Mouse (Mus musculus): ENCODE measurements around the gene Olfr553. TPM values are rescaled to one million over a fixed set of nuclear protein-coding genes. Genes with fewer than 3 reads are reported as not detected.
"Not testable (repeated sequence)": the region's sequence is repeated elsewhere in the genome, so short reads cannot be mapped to it uniquely, and the experiment has no call there.

Gene Olfr553
- polyA plus RNA-seq (2016; fragmentation: Nextera tagmentation; extraction: Ambion mirVana), result not detected in 2 replicates

DNA sequence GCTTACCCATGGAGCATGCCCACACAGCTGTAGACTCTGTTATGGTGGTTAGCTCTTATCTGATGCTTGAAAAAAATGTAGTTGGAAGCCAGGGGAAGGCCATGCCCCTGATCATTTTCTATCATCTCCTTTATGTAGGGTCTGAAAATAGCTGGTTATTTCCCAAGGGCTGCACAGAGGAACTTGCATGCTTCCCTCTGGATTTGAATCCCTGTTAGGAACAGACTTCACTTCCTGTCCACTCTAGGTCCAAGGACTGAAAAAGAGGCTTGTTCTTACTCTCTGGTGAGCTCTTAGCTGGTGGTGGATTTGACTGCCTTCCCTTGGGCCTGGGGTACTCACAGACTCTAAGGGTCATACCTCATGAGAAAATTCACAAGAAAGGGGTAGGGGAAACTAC, at the start of gene Olfr553:
Olfr553 (minus strand) TSS at position 101 of the 400 bp plus-strand sequence.
- Histone ChIP-seq H3K27ac (no peak within 1 kb of the TSS), H3K9me3 (no peaks in the 10 kb centered on the region), H3K36me3 (no peaks in the 10 kb centered on the region), H3K4me3 (no peak within 1 kb of the TSS), H3K27me3 (ENCODE audit: insufficient read depth, poor library complexity, severe bottlenecking) (no peaks in the 10 kb centered on the region), H3K4me1 (replicated peaks) (no peaks in the 10 kb centered on the region)
- no peak for DNase-seq (ENCODE audit: low spot score)

DNA sequence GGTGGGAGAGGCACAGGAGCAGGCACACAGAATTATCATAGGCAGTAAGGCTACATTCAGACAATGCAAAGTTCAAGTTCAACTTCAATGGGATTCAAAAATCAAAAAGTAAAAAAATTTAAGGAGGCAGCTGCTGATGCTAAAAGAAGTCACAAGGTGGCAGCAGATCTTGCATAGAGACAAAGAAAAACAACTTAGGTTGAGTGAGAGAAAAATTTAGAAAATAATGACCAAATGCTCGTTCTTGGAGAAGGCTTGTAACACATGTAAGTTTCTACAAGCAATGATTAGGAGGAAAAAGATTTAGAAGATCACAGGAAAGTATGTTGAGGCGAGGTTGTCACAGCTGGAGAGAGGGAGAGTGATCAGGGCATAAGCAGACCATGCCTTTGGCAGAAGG, 47.4 kb upstream of the Olfr553 start:
- no peak for DNase-seq (ENCODE audit: low spot score)
- WGBS, result 44% methylated on average over 2 of the region's 2 CpGs
- no peaks in the 10 kb centered on the region for H3K9me3 ChIP-seq
- H3K27me3 ChIP-seq (ENCODE audit: insufficient read depth, poor library complexity, severe bottlenecking), result no peaks in the 10 kb centered on the region
- H3K27ac ChIP-seq, result no peak overlapping the region
- no peaks in the 10 kb centered on the region for H3K36me3 ChIP-seq
- no peaks in the 10 kb centered on the region for H3K4me1 ChIP-seq (replicated peaks)
- no peak overlapping the region for H3K4me3 ChIP-seq

DNA sequence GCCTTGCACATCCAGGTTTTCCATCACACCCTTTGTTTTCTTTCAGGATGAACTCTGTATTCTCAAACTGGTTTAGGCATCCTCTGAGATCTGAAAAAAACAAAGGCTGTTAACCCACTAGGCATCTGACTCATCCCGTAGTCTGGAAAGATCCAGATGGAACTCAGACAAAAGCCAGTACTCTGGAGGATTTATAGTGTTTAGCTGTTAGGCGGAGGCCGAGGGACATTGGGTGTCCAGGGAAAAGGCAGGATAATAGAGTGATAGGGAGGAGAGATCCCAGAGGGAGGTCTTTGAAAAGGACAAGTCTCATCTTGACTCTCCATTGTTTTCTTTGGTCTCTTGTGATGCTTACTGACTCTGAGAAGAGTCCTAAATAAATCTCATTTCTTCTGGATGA, 46.6 kb upstream of the Olfr553 start, which contains the start of gene Olfr556:
Olfr556 (plus strand) TSS at position 301 of the 400 bp plus-strand sequence.
- Histone ChIP-seq H3K27me3 (ENCODE audit: insufficient read depth, poor library complexity, severe bottlenecking) (no peaks in the 10 kb centered on the region), H3K36me3 (no peaks in the 10 kb centered on the region), H3K4me3 (no peak within 1 kb of the TSS), H3K27ac (no peak within 1 kb of the TSS), H3K4me1 (replicated peaks) (no peaks in the 10 kb centered on the region), H3K9me3 (no peaks in the 10 kb centered on the region)
- WGBS, result 63% methylated on average over 3 of the region's 3 CpGs
- DNase-seq (ENCODE audit: low spot score), result no peak

DNA sequence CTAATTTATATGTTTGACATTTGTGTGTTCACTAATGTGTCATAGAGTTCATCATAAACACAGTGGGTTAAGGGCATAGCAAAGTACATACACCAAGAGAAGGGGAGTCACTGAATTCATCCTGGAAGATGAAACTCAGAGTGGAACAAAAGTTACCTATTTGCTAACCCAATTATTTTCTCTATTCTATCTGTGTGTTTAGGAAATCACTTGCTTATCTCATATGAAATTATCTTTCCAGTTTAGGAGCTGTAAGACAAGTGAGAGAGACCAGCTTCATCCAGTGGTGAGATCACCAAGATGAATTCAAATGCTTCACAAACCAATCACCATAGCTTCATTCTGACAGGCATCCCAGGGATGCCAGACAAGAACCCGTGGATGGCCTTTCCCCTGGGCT, 40.5 kb upstream of the Olfr553 start, which contains the start of gene Olfr555:
Olfr555 (plus strand) TSS at position 301 of the 400 bp plus-strand sequence.
- no peak for DNase-seq (ENCODE audit: low spot score)
- Histone ChIP-seq H3K36me3 (no peaks in the 10 kb centered on the region), H3K4me3 (no peak within 1 kb of the TSS), H3K4me1 (replicated peaks) (no peaks in the 10 kb centered on the region), H3K27ac (no peak within 1 kb of the TSS), H3K27me3 (ENCODE audit: insufficient read depth, poor library complexity, severe bottlenecking) (no peaks in the 10 kb centered on the region), H3K9me3 (no peaks in the 10 kb centered on the region)
- WGBS, result 76% methylated on average over 1 of the region's 1 CpGs

DNA sequence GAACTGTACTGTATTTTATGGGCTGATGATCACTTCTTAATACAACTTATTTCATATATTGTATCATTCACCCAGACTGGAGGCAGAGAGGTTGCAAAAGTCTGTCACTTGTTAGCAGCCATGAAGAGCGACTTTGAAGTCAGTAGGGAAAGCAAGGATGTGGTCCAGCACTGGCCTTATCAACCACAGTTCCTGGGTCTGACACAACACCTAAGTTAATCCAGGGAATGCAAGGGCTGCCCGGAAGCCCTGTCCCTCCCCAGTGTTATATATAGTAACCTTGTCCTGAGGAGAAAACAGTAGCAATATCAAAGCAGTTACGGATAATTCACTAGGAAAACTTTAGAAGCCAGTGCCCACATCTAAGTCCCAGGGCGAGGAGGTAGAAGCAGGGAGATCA, 26.9 kb upstream of the Olfr553 start:
- not testable (repeated sequence) for H3K36me3 ChIP-seq; H3K27me3 ChIP-seq (ENCODE audit: insufficient read depth, poor library complexity, severe bottlenecking); DNase-seq (ENCODE audit: low spot score); H3K4me1 ChIP-seq (replicated peaks); H3K27ac ChIP-seq; H3K9me3 ChIP-seq; H3K4me3 ChIP-seq
- 92% methylated on average over 4 of the region's 4 CpGs for WGBS

DNA sequence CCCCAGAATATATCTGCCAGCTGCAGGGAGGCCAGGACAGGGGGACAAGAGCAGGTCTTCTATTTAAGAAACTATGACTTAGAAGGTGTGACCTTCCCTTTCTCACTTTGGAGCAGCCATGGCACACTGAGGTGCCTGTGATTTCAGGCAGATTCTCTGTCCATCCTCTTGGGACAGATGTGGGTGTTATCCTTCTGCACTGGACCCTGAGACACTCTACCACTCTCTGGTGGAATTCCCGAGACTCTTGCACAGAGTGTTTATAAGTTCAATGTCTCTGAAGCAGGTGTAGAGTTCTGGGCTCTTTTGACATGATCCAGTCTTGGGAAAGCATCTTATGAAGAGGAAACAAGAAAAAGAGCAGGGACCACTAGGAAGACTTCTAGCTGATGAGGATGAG, 20.1 kb upstream of the Olfr553 start, which contains the start of gene Olfr554:
Olfr554 (plus strand) TSS at position 301 of the 400 bp plus-strand sequence.
- no peaks in the 10 kb centered on the region for H3K4me1 ChIP-seq (replicated peaks)
- 83% methylated on average over 1 of the region's 1 CpGs for WGBS
- H3K27ac ChIP-seq, result no peak within 1 kb of the TSS
- H3K36me3 ChIP-seq, result no peaks in the 10 kb centered on the region
- no peak within 1 kb of the TSS for H3K4me3 ChIP-seq
- no peaks in the 10 kb centered on the region for H3K27me3 ChIP-seq (ENCODE audit: insufficient read depth, poor library complexity, severe bottlenecking)
- H3K9me3 ChIP-seq, result no peaks in the 10 kb centered on the region
- DNase-seq (ENCODE audit: low spot score), result no peak

DNA sequence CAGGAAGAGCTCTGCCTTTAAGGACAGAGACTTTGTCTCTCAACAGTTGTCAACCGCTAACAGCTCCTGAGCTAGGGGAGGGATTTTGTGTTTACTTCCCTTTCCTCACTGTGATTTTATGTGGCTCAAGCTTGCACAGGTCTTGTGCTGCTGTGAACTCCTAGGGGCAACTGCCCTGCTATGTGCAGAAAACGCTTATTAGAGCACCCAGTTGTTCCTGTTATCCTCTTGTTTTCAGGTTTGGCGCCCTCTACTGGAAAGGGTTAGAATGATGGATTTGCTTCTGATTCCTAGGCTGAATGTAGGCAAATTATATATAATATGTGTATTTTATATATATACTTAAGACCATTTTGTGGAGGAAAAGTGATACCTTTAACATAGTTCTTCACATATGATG, 18.6 kb upstream of the Olfr553 start:
- Histone ChIP-seq H3K27me3 (ENCODE audit: insufficient read depth, poor library complexity, severe bottlenecking) (no peaks in the 10 kb centered on the region), H3K4me3 (no peak overlapping the region), H3K36me3 (no peaks in the 10 kb centered on the region), H3K4me1 (replicated peaks) (no peaks in the 10 kb centered on the region), H3K27ac (no peak overlapping the region), H3K9me3 (no peaks in the 10 kb centered on the region)
- 35% methylated on average over 3 of the region's 3 CpGs for WGBS
- no peak for DNase-seq (ENCODE audit: low spot score)

DNA sequence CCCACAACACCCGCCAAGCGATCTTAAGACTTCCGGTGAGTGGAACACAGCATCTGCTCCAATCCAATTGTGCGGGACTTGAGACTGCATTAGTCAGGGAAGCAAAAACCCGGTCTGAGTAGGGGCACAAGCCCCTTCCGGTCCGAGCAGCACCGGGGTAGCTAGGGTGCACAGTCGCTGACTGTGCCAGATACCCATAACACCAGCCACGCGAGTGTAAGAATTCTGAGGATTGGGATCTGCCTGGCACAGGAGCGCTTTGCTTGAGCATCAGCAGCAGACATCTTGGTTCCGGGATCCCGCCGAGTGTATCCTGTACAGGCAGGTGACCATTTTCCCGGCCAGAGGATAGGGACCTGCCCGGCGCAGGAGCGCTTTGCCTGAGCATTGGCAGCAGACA, 2.4 kb upstream of the Olfr553 start:
- H3K36me3 ChIP-seq; H3K9me3 ChIP-seq; DNase-seq (ENCODE audit: low spot score); H3K4me3 ChIP-seq; H3K27ac ChIP-seq; H3K27me3 ChIP-seq (ENCODE audit: insufficient read depth, poor library complexity, severe bottlenecking); H3K4me1 ChIP-seq (replicated peaks): not testable (repeated sequence)
- 86% methylated on average over 19 of the region's 19 CpGs for WGBS

DNA sequence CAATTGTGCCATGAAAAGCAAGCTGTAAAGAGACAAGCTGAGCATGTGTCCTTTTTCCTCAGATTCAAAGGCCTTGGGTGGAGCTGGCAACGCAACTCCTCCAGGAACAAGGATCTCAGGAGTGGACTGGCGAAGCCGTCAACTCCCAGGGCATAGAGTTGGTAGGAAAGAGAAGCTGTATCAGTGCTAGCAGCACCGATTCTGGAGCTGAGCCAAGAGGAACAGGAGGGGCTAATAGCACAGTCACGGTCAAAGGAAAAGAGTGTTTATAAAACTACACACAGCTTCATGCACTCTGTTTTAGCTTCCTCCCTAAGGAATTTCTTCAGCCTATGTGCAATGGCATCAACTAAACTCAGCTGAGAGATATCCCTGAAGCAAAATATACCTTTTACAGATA, 1.6 kb upstream of the Olfr553 start:
- Histone ChIP-seq H3K9me3 (no peaks in the 10 kb centered on the region), H3K4me1 (replicated peaks) (no peaks in the 10 kb centered on the region), H3K27ac (no peak overlapping the region), H3K27me3 (ENCODE audit: insufficient read depth, poor library complexity, severe bottlenecking) (no peaks in the 10 kb centered on the region), H3K4me3 (no peak overlapping the region), H3K36me3 (no peaks in the 10 kb centered on the region)
- WGBS, result 77% methylated on average over 5 of the region's 5 CpGs
- no peak for DNase-seq (ENCODE audit: low spot score)

DNA sequence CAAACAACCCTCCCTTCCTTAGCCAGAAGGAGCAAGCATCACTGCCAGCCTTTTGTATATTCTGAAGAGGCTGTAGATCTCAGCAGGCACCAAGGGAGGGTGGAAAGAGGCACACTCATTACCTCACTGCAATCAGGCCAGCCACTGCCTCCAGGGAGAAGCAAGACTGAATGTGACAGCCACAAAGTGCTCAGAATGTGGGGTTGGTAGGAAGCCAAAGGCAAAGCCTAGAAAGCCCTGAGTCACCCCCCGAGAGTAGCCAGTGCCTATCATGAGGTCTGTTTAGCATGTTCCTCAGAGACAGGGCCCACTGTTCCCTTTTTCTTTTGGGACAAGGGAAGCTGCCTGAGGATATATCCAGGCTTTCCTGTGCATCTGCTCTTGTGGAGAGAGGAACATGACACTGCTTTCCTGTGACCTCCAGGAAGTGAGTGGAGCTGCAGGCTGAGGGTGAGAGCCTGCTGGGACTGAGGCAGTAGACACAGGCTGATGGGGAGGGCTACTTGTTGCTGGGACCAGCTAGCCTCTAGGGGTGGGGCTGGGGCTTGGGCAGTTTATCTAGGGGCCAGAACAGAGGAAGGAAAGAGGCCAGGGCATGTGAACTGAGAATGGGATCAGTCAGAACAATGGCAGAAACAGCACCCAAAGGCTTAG, 20.5 kb downstream of the Olfr553 start, which contains the start of gene Olfr552:
Olfr552 (plus strand) TSS at position 393 of the 654 bp plus-strand sequence.
- no peaks in the 10 kb centered on the region for H3K27me3 ChIP-seq (ENCODE audit: insufficient read depth, poor library complexity, severe bottlenecking)
- DNase-seq (ENCODE audit: low spot score), result no peak
- H3K9me3 ChIP-seq, result no peaks in the 10 kb centered on the region
- no peak within 1 kb of the TSS for H3K27ac ChIP-seq
- no peaks in the 10 kb centered on the region for H3K4me1 ChIP-seq (replicated peaks)
- H3K4me3 ChIP-seq, result no peak within 1 kb of the TSS
- H3K36me3 ChIP-seq, result no peaks in the 10 kb centered on the region
- WGBS, result 68% methylated on average over 1 of the region's 1 CpGs

DNA sequence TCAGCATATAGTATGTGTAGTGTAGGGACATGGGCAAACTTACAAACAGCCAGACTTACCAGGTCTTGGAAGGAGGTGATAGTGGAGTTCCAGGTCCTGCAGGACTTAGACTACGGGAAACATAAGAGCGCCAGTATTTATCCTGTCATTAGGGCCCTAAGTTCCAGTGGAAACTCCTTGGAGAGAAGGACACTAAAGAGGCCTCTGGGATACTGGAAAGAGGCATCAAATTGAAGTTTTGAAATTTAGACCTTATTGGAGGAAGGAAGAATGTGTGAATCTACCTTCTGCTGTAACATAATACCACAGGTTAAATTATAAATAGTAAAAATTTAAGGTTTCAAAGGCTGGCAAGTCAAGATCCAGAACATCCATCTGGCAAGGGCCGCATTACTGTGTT, 26.2 kb downstream of the Olfr553 start, which contains the start of gene Olfr551:
Olfr551 (minus strand) TSS at position 101 of the 400 bp plus-strand sequence.
- Histone ChIP-seq H3K27ac (no peak within 1 kb of the TSS), H3K9me3 (no peaks in the 10 kb centered on the region), H3K36me3 (no peaks in the 10 kb centered on the region), H3K4me3 (no peak within 1 kb of the TSS), H3K4me1 (replicated peaks) (no peaks in the 10 kb centered on the region), H3K27me3 (ENCODE audit: insufficient read depth, poor library complexity, severe bottlenecking) (no peaks in the 10 kb centered on the region)
- 89% methylated on average over 3 of the region's 3 CpGs for WGBS
- DNase-seq (ENCODE audit: low spot score), result no peak

DNA sequence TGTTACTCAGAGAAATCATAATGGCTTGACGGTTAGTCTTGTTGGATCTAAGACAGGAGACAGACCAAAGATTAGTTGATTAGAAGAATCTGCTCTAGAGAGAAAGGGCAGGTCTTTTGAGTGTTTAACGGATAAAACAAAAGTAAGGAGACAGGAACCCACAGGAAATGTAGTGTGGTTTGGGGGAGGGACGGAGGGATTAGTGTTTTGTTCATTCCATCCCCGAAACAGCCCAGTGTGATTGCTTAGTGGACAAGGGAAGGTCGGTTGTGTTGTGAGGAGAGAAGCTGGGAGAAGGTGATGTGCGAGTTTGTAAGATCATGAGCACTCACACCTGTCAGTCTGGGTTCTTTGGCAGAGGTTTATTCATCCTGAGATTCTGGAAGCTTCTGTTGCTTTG, 42.0 kb downstream of the Olfr553 start:
- WGBS, result 73% methylated on average over 6 of the region's 6 CpGs
- Histone ChIP-seq H3K36me3 (no peaks in the 10 kb centered on the region), H3K4me3 (no peak overlapping the region), H3K27me3 (ENCODE audit: insufficient read depth, poor library complexity, severe bottlenecking) (no peaks in the 10 kb centered on the region), H3K27ac (no peak overlapping the region), H3K9me3 (no peaks in the 10 kb centered on the region), H3K4me1 (replicated peaks) (peaks cover 5% of the 10 kb centered on the region)
- DNase-seq (ENCODE audit: low spot score), result no peak

DNA sequence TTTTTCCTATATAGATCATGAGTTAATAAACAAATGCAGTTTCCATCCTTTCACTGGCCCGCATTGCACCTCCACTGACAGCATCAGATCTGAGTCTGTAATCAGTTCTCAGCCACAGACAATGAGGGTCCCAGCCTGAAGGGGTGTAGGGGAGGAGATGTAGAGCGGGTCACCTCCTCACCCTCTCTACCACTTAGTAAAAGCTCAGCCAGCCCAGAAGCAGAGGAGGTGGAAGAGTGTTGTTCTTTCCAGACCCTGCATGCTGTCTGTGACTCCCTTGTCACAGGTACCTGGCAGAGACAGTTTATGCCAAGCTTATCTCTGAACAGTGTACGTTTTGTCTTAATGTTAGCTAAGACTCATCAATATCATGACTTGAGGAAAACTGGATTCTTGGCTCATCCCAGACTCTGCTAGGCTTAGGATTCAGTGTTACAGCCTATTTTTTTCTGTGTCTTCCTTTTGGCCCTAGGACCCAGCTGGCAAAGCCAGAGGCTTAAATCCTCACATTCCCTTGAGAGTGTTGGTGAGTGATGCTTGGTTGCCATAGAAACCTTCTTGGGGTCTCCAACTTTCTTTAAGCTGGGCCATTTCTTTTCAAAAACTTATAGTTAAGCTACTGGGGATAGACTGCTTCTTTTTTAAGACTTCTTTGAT, 44.7 kb downstream of the Olfr553 start:
- H3K27me3 ChIP-seq (ENCODE audit: insufficient read depth, poor library complexity, severe bottlenecking), result no peaks in the 10 kb centered on the region
- no peak overlapping the region for H3K27ac ChIP-seq
- no peak overlapping the region for H3K4me3 ChIP-seq
- no peaks in the 10 kb centered on the region for H3K9me3 ChIP-seq
- DNase-seq (ENCODE audit: low spot score), result no peak
- WGBS, result 74% methylated on average over 3 of the region's 3 CpGs
- no peaks in the 10 kb centered on the region for H3K36me3 ChIP-seq
- peaks cover 5% of the 10 kb centered on the region for H3K4me1 ChIP-seq (replicated peaks)

Data from hindbrain, embryonic 10.5 days (tissue).